In the genomic region with DNA sequence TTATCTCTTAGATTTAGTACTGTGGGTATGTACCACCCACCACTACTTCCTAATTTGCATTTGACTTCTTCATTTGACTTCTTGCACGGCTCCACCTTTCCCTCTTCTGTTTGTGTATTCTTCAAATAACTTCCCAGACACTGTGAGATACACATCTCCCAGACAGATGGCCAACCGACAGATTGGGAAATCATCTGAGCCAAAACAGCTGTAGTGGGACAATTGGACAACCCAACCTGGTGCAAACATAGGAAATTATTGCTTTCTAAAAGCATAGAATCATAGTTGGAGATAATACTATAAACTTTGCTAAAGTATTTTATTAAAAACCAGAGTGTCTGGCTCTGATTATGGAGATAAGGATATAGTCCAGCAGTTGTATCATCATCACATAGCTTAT, we compare ENCODE assay signal across 18 mouse cellular contexts. TPM values are rescaled to one million over a fixed set of nuclear protein-coding genes. Genes with fewer than 3 reads are reported as not detected.
"Had no signal": no experiment of that assay in that cellular context is flagged by ENCODE, and none has a peak within 500 bp of the region (broad histone marks: within the 10 kb centered on the region; RNA-seq: fewer than 3 reads in every experiment).

No protein-coding gene starts in this region.

- H3K9me3 ChIP-seq: liver, embryonic 13.5 days; lung, embryonic 15.5 days; midbrain, embryonic 12.5 days; midbrain, embryonic 15.5 days; neural tube, embryonic 13.5 days; stomach, embryonic 15.5 days had no signal

- H3K4me3 ChIP-seq: left cerebral cortex, adult 2 months; liver, embryonic 13.5 days; lung, embryonic 15.5 days; midbrain, embryonic 12.5 days; midbrain, embryonic 15.5 days; neural tube, embryonic 13.5 days; stomach, embryonic 15.5 days had no signal

- ATAC-seq: intestine, postnatal 0 days; midbrain, embryonic 15.5 days had no signal

- H3K27ac ChIP-seq: kidney, postnatal 0 days; left cerebral cortex, adult 2 months; liver, embryonic 13.5 days; lung, embryonic 15.5 days; midbrain, embryonic 12.5 days; midbrain, embryonic 15.5 days; neural tube, embryonic 13.5 days; stomach, embryonic 15.5 days had no signal

- H3K36me3 ChIP-seq: liver, embryonic 13.5 days; lung, embryonic 15.5 days; midbrain, embryonic 12.5 days; midbrain, embryonic 15.5 days; neural tube, embryonic 13.5 days; stomach, embryonic 15.5 days had no signal

- H3K4me2 ChIP-seq: liver, embryonic 13.5 days; lung, embryonic 15.5 days; midbrain, embryonic 12.5 days; midbrain, embryonic 15.5 days; neural tube, embryonic 13.5 days; stomach, embryonic 15.5 days had no signal

- DNase-seq: kidney, adult 2 months; kidney, postnatal 36 days; layer of hippocampus, postnatal 36 days; liver, embryonic 13.5 days; retina, postnatal 1 day; right cerebral cortex, postnatal 25 days; spleen, adult 18-20 months; thymus, adult 18-20 months; thymus, postnatal 36 days had no signal

- H3K4me1 ChIP-seq: liver, embryonic 13.5 days; lung, embryonic 15.5 days; midbrain, embryonic 12.5 days; midbrain, embryonic 15.5 days; neural tube, embryonic 13.5 days; stomach, embryonic 15.5 days had no signal

- H3K27me3 ChIP-seq: liver, embryonic 13.5 days; lung, embryonic 15.5 days; midbrain, embryonic 12.5 days; midbrain, embryonic 15.5 days; neural tube, embryonic 13.5 days; stomach, embryonic 15.5 days had no signal

- H3K9ac ChIP-seq: liver, embryonic 13.5 days; lung, embryonic 15.5 days; midbrain, embryonic 12.5 days; midbrain, embryonic 15.5 days; neural tube, embryonic 13.5 days; stomach, embryonic 15.5 days had no signal

RNA-seq across cellular contexts. Expression of a gene that starts 3.5 kb away (rescaled TPM):
- total RNA-seq: neutrophil, adult 5-6 weeks had no signal
